ENCODE assay signal across 7 mouse cellular contexts in the genomic region with DNA sequence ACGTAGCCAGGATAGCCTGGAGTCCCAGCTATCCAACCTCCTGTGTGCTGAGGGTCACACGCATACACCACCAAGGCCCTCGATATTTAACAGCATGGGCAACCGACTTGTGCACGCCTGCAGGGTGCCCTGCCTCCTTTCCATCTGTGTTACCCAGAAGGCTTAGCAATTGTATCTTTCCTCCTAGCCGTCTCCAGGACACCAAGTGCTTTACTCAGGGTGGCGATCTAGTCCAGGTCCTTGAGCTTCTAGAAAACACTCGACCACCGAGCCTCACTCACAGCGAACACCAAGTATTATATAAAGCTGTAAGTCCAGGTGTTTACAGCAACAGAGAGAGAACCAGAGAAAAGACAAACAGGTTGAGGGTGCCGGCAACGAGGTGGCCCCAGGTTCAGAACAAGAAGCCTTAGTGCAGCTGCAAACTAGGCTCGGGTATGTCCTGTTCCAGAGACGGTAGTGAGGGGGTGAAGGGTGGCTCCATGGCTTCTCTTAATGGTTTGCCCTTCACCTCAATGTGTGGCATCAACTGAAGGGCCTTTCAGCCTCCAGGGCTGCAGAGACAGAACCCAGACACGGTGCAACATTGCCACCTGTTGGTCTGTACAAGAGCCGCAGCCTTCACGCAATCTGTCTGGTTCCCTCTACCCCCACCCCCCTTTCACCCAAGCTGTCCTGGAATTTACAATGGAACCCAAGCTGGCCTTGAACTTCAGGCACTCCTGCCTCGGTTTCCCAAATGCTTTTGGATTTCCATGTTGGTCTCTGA. TPM values are rescaled to one million over a fixed set of nuclear protein-coding genes. Genes with fewer than 3 reads are reported as not detected.
DNase-seq lines count a peak whose midpoint lies in the region; ATAC-seq and TF ChIP-seq lines count a peak whose summit lies in the region.

No protein-coding gene starts in this region.

- POLR2A ChIA-PET in Patski (lab: Charles Lee), result no interaction called here

- no peak overlapping the region for H3K4me3 ChIP-seq in forebrain, embryonic 14.5 days (ENCODE audit: low read depth, low read length)
- H3K4me3 ChIP-seq in hindbrain, embryonic 15.5 days, result no peak overlapping the region
- H3K4me3 ChIP-seq in left cerebral cortex, adult 2 months, result no peak overlapping the region

- TF ChIP-seq CTCF in Patski (IDR thresholded peaks at IDR 0.05), result peak; percentile 87
- peak; percentile 90 for TF ChIP-seq CTCF in left cerebral cortex, adult 2 months (IDR thresholded peaks at IDR 0.05)

- no peaks in the 10 kb centered on the region for H3K27me3 ChIP-seq in Patski
- H3K27me3 ChIP-seq in forebrain, embryonic 14.5 days (replicated peaks; ENCODE audit: control insufficient read depth, insufficient read depth, low read length), result no peaks in the 10 kb centered on the region
- H3K27me3 ChIP-seq in hindbrain, embryonic 15.5 days, result no peaks in the 10 kb centered on the region

- ATAC-seq in Patski, result peak; percentile 33
- peak; percentile 67; the same call in 1 of the 2 replicates for ATAC-seq in cerebellum, adult (ENCODE audit: insufficient number of reproducible peaks, low FRiP score, low TSS enrichment)
- ATAC-seq in forebrain, embryonic 14.5 days, result peak; percentile 71; the same call in 1 of the 2 replicates
- peak; percentile 61 for ATAC-seq in hindbrain, embryonic 15.5 days (ENCODE audit: low FRiP score, low read depth)
- ATAC-seq in megakaryocyte-erythroid progenitor cell, adult 5-6 weeks (replicated peaks; ENCODE audit: low FRiP score, low TSS enrichment, poor library complexity, severe bottlenecking), result peak; percentile 62

- no peaks in the 10 kb centered on the region for H3K36me3 ChIP-seq in forebrain, embryonic 14.5 days (ENCODE audit: control insufficient read depth, insufficient read depth, low read length)
- no peaks in the 10 kb centered on the region for H3K36me3 ChIP-seq in hindbrain, embryonic 15.5 days

- CTCF ChIA-PET in Patski (lab: Charles Lee), result interaction anchor here (0.6 to 1.9 kb wide), 15 partner anchors 13 to 300 kb away, joined by 3 to 7 read pairs (median 3); a partner anchor contains a TSS

- intact Hi-C loops in left cerebral cortex, adult 2 months (cut with DNase I), result loop anchor here (1.0 to 10.0 kb wide), 4 partner anchors 278 to 466 kb away; a partner anchor contains a TSS

- H3K27ac ChIP-seq in forebrain, embryonic 14.5 days (ENCODE audit: low read depth, low read length), result no peak overlapping the region
- no peak overlapping the region for H3K27ac ChIP-seq in hindbrain, embryonic 15.5 days (replicated peaks)
- H3K27ac ChIP-seq in left cerebral cortex, adult 2 months, result no peak overlapping the region

- H3K4me1 ChIP-seq in forebrain, embryonic 14.5 days (ENCODE audit: control insufficient read depth, insufficient read depth, low read length), result no peaks in the 10 kb centered on the region
- H3K4me1 ChIP-seq in hindbrain, embryonic 15.5 days (replicated peaks), result no peaks in the 10 kb centered on the region

- H3K4me2 ChIP-seq in forebrain, embryonic 14.5 days (ENCODE audit: low read length), result no peak overlapping the region
- H3K4me2 ChIP-seq in hindbrain, embryonic 15.5 days, result no peak overlapping the region

- WGBS in forebrain, embryonic 14.5 days, result 50% methylated on average over 18 of the region's 18 CpGs
- 49% methylated on average over 18 of the region's 18 CpGs for WGBS in hindbrain, embryonic 15.5 days

- in situ Hi-C loops in Patski (cut with MboI; ENCODE audit: low pct_unique_long_range_greater_than_20kb), result loop anchor here (5.0 kb wide), 1 partner anchor 283 kb away; no protein-coding TSS in a partner anchor

- H3K9ac ChIP-seq in forebrain, embryonic 14.5 days (ENCODE audit: low read length), result no peak overlapping the region
- H3K9ac ChIP-seq in hindbrain, embryonic 15.5 days, result no peak overlapping the region

- no peaks in the 10 kb centered on the region for H3K9me3 ChIP-seq in forebrain, embryonic 14.5 days (replicated peaks; ENCODE audit: control insufficient read depth, low read length)
- no peaks in the 10 kb centered on the region for H3K9me3 ChIP-seq in hindbrain, embryonic 15.5 days

- no peak for DNase-seq in Patski (ENCODE audit: low read depth, low spot score)
- DNase-seq in forebrain, embryonic 14.5 days (ENCODE audit: low spot score), result peak; percentile 88
- peak; percentile 74 to 81 for DNase-seq in left cerebral cortex, adult 2 months (ENCODE audit: extremely low spot score in 1 of 2, low spot score in 2 of 2)
- DNase-seq in right cerebral cortex, postnatal 36 days (ENCODE audit: low spot score in 2 of 2), result peak; percentile 49 to 59

RNA-seq across cellular contexts. Expression of a gene that starts 11.6 kb away (rescaled TPM):
- polyA plus RNA-seq in Patski (2021), result not detected
- 0.66 and 0.91 TPM in 2 replicates for polyA plus RNA-seq in forebrain, embryonic 14.5 days (2014; fragmentation: Nextera tagmentation; extraction: Ambion mirVana)
- 0.70 and 1.1 TPM in 2 replicates for polyA plus RNA-seq in hindbrain, embryonic 15.5 days (2015; fragmentation: Nextera tagmentation; extraction: Ambion mirVana)
- under 1 TPM; 0.28 to 0.32 TPM for total RNA-seq in left cerebral cortex, adult 2 months (2021)
- total RNA-seq in megakaryocyte-erythroid progenitor cell, adult 5-6 weeks (2014; fragmentation: Nextera tagmentation), result 4.4 and 8.2 TPM in 2 replicates
- total RNA-seq in megakaryocyte-erythroid progenitor cell, adult 5-6 weeks (2017), result 1.7 and 5.3 TPM in 2 replicates

RNA-seq across cellular contexts. Expression of a gene that starts 19.3 kb away (rescaled TPM):
- 0.71 TPM for polyA plus RNA-seq in Patski (2021)
- polyA plus RNA-seq in forebrain, embryonic 14.5 days (2014; fragmentation: Nextera tagmentation; extraction: Ambion mirVana), result 1.5 and 2.2 TPM in 2 replicates
- polyA plus RNA-seq in hindbrain, embryonic 15.5 days (2015; fragmentation: Nextera tagmentation; extraction: Ambion mirVana), result 2.0 and 3.3 TPM in 2 replicates
- total RNA-seq in left cerebral cortex, adult 2 months (2021), result 1 to 10 TPM; 1.2 TPM
- total RNA-seq in megakaryocyte-erythroid progenitor cell, adult 5-6 weeks (2014; fragmentation: Nextera tagmentation), result 17.6 and 18.5 TPM in 2 replicates
- total RNA-seq in megakaryocyte-erythroid progenitor cell, adult 5-6 weeks (2017), result 14.2 and 17.9 TPM in 2 replicates

RNA-seq across cellular contexts. Expression of a gene that starts 23.3 kb away (rescaled TPM):
- not detected for polyA plus RNA-seq in Patski (2021)
- polyA plus RNA-seq in forebrain, embryonic 14.5 days (2014; fragmentation: Nextera tagmentation; extraction: Ambion mirVana), result not detected in 2 replicates
- not detected in 2 replicates for polyA plus RNA-seq in hindbrain, embryonic 15.5 days (2015; fragmentation: Nextera tagmentation; extraction: Ambion mirVana)
- total RNA-seq in left cerebral cortex, adult 2 months (2021), result not detected
- 61.9 and 97.7 TPM in 2 replicates for total RNA-seq in megakaryocyte-erythroid progenitor cell, adult 5-6 weeks (2014; fragmentation: Nextera tagmentation)
- 27.8 and 47.2 TPM in 2 replicates for total RNA-seq in megakaryocyte-erythroid progenitor cell, adult 5-6 weeks (2017)

RNA-seq across cellular contexts. Expression of a gene that starts 27.2 kb away (rescaled TPM):
- 0.21 TPM for polyA plus RNA-seq in Patski (2021)
- polyA plus RNA-seq in forebrain, embryonic 14.5 days (2014; fragmentation: Nextera tagmentation; extraction: Ambion mirVana), result not detected in 2 replicates
- 0.05 and 0.06 TPM in 2 replicates for polyA plus RNA-seq in hindbrain, embryonic 15.5 days (2015; fragmentation: Nextera tagmentation; extraction: Ambion mirVana)
- under 1 TPM; 0.18 to 0.23 TPM for total RNA-seq in left cerebral cortex, adult 2 months (2021)
- total RNA-seq in megakaryocyte-erythroid progenitor cell, adult 5-6 weeks (2014; fragmentation: Nextera tagmentation), result 134 and 142 TPM in 2 replicates
- total RNA-seq in megakaryocyte-erythroid progenitor cell, adult 5-6 weeks (2017), result 294 and 351 TPM in 2 replicates
